18 mouse cellular contexts compared by ENCODE assay signal in genomic region chr8:78801201-78801600, GRCm38 (mm10).
"Had no signal": no experiment of that assay in that cellular context is flagged by ENCODE, and none has a peak within 500 bp of the region (broad histone marks: within the 10 kb centered on the region; RNA-seq: fewer than 3 reads in every experiment).

No protein-coding gene starts in this region.

- H3K4me3 ChIP-seq: lung, embryonic 15.5 days; megakaryocyte, embryonic 14.5 days; midbrain, embryonic 12.5 days; neural tube, embryonic 12.5 days; stomach, embryonic 15.5 days had no signal

- H3K27ac ChIP-seq: lung, embryonic 15.5 days; macrophage; midbrain, embryonic 12.5 days; neural tube, embryonic 12.5 days; stomach, embryonic 15.5 days; stomach, postnatal 0 days had no signal

- H3K4me2 ChIP-seq: lung, embryonic 15.5 days; midbrain, embryonic 12.5 days; neural tube, embryonic 12.5 days; stomach, embryonic 15.5 days had no signal

- H3K9me3 ChIP-seq: lung, embryonic 15.5 days; megakaryocyte, embryonic 14.5 days; midbrain, embryonic 12.5 days; neural tube, embryonic 12.5 days; stomach, embryonic 15.5 days had no signal

- DNase-seq: liver, postnatal 0 days; lung, adult 2 months; lung, postnatal 14 days; lung, postnatal 36 days; midbrain, embryonic 14.5 days; right cerebral cortex, postnatal 14 days; thymus, adult 2 months; thymus, postnatal 25 days; thymus, postnatal 4 days had no signal

- H3K4me1 ChIP-seq: lung, embryonic 15.5 days; midbrain, embryonic 12.5 days; neural tube, embryonic 12.5 days; stomach, embryonic 15.5 days had no signal

- H3K27me3 ChIP-seq: lung, embryonic 15.5 days; megakaryocyte, embryonic 14.5 days; midbrain, embryonic 12.5 days; neural tube, embryonic 12.5 days; stomach, embryonic 15.5 days had no signal

- H3K9ac ChIP-seq: liver, postnatal 0 days; lung, embryonic 15.5 days; midbrain, embryonic 12.5 days; neural tube, embryonic 12.5 days; stomach, embryonic 15.5 days had no signal

- ATAC-seq: liver, postnatal 0 days; lung, postnatal 0 days; midbrain, embryonic 16.5 days had no signal
